Mouse (Mus musculus): ENCODE data around the gene Gabra5.

Gabra5 gene

DNA sequence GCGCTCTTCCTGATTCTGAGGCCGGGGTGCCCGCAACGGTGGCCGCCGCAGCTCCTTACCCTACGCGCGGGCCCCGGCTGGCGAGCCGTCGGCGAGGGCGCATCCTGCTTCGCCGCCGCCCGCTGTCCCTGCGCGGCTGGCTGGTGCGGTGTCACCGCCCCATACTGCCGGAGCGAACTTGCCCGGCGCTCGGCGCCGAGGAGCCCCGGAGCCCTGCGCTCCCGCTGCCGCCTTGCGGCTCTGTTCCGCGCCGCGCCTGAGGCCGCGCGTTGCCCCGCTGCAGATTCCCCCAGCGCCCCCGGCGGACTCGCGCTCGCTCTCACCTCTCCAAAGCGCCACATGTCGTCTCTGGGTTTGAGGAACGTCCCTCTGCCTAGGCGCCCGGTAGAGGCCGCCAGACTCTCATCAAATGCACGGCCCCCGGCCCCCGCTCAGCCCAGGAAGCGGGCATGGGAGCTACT is at the start of gene Gabra5:
TSS of gene Gabra5 (minus strand) at position 379 of the 461 bp plus-strand sequence.
- DNase-seq: no peak

GRCm38 (mm10) chr7:57538565-57538964 is 28.7 kb upstream of the Gabra5 start:
- peak; percentile 3 for DNase-seq

DNA sequence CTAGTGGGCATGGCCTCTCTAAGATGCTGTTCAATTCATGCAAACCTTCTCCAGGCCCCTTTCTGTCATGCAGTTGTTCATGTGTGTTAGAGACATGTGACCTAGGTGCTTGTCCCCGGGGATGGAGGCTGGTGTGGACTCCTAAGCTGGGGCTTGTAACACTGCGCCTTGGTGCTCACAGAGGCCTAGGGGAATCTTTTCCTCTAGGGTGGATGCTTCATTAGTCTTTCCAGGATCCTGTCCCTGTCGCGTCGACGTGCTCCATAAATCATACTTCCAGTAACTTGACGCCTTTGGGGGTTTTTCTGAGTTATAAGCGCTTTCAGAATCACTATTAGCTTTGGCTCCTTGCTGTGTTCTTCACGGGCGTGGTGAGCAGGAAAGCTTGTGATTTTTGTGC is 22.8 kb upstream of the Gabra5 start:
- no peak for DNase-seq

GRCm38 (mm10) chr7:57529954-57530353 is 20.1 kb upstream of the Gabra5 start:
- no peak for DNase-seq

- DNase-seq: no peak
These were observed 19.6 kb upstream of the Gabra5 start for GRCm38 (mm10) chr7:57529451-57529850.

DNA sequence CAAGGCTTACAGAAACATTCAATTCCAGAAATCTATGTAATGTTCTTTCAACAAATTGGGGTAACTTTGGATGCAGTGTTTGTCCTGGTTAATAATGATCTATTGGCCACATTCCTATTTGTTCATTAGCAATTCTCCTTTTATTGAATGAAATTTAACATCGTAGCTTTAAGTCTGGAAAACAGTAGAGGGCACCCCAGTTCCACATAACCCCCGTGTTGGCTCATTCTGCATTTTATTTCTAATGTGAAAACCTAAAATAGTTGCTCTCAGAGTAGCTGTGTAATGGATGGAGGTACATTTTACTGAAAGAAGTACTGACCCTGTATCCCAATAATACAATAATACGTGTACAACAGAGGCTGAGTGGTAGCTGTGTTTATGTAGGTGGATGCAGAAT is 3.1 kb upstream of the Gabra5 start:
- DNase-seq: no peak

DNA sequence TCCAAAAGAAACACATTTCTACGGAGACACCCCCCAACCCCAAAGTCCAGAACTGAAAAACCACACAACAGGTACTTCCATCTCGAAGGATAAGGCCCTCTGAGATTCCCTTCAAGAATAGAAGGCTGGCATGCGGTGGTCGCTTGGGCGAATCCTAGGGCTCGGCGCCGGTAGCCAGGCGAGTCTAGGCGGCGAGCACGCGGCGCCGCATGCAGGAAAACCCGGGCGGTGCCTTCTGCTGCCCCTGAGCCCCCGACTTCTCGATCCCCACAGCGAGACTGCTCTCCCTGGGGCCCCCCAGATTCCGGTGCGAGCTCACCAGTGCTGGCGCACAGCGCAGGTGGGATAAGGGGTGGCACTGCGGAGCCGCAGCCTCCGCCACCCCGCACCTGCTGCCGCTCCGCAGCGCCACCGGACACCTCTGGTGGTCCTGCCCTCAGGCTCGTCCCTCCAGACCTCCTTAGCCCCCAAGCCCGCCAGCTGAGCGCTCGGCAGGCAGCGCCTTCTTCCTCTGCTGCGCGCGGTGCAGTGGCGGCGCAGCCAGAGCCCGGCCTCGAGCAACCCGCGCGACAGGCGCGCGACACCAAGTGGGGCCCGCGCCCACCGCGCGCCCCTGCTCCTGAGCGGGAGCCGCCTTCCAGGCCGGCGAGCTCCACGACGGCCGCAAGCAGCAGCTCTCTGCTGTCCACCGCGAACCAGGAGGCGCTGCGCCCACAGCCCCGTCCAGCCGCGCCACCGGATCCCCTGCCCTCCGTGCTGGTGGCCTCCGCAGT is 813 bp downstream of the Gabra5 start:
- no peak for DNase-seq

DNA sequence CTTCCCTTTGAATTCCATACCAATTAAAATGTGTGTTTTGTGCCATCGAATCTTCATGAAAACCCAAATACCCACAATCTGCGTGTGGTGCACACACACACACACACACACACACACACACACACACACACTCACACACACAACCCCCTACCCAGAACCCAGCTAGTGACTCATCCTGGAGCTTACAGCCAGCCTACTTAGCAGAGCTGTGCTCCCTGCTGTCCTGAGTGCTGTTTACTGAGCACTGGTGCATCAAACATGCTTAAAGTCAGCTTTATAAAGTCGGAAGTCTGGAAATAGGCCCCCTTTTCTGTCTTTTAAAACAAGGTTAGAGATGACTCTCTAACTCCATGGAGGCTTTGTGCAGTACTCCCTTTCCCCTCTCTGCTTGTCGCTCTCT is 7.0 kb downstream of the Gabra5 start:
- no peak for DNase-seq

DNA sequence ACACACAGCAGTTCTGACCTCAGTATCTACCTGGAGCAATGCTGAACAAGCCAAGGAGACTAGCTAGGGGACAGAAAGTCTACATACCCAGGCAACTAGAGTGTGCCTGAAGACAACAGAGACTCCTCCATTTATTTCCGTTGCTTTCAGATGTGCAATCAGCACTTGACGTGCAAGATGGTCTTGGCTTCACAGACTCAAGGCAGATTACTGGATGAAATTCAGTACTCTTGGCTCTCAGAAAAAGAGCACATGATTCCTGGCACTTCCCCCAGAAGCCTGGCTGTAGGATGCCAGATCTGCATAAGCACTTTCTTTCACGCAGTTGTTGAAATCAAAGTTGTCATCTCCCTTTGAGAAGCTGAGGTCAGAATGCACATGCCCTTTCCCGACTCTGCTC is 18.1 kb downstream of the Gabra5 start:
- DNase-seq: no peak

DNA sequence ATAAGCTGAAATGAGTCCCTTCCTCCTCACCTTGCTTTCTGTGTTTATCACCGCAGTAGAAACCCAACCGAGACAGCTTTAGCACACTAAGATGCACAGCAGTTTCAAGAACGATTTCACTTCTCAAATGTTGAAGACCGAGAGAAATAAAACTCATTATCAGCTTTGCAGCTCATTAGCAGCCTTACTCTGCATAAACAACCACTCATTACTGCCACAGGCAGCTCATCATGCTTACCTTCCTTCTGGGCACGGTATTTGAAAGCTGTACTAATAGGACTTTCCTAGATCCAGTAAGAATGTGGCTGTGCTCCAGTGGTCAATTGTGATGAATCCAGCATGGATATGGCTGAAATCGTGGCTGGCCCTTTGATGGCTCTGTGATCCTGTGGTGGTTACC is 23.0 kb downstream of the Gabra5 start:
- DNase-seq: no peak

DNA sequence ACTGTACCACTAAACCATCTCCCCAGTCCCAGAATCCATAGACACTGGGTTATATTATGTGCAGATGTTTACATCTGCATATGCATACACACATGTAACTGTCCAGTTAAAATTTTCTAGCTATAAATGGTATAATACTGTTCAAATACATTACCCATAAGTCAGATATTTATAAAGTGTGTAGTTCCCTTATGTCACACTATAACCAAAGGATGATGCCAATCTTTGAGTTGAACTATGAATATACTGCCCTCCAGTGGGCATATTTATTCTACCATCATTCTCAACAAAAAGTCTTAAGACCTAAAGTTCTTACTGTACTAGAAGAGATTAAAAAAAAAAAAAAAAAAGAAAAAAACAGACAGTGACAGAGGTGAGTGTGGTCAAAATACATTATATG is 27.0 kb downstream of the Gabra5 start:
- DNase-seq: no peak

DNA sequence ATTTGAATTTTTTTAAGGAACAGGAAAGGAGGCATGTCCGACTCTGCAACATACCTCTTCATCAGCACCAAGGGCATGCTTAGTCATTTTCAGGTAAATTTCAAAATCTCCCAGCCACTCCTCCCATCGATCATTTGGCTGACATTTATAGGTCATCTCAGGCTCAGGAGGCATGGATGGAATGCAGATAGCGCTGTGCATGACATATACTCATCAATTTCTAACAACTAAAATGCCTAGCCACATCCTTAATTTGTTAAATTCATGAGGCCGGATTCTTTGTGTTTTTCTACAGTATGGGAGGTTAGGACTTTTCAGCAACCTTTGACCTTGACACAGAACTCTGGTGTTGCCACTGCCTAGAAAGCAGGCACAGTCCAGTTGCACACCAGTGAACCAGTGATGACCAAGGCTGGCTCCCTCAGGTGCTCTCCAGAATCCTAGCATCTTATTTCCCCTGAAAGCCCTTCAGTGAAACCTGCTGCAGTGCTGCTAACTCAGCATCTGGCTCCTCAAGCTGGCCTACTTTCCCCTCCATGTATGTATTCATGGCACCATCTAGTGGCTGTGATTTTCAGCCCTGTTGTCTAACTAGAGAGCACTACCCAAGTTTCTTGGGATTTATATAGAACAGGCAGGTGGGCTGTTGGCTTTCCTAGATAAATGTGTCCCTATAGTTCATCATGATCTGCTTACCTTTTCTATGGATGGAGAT is 35.9 kb downstream of the Gabra5 start:
- peak; percentile 22 for DNase-seq

DNA sequence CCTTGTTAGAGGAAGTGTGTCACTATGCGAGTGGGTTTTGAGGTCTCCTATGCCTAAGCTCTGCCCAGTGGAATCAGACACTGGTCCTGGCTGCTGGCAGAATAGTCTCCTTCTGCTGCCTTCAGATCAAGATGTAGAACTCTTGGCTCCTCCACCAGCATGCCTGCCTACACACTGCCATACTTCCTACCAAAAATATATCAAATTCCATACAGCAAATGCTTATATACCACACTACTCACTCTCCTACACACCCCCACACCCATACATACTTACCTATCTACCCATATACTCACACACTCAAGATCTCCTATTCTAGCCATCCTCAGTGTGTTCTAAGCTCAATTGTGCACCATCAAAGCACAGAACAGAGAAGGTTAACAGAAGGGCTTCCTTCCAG is 38.5 kb downstream of the Gabra5 start:
- DNase-seq: no peak

GRCm38 (mm10) chr7:57460354-57460753 is 49.5 kb downstream of the Gabra5 start:
- no peak for DNase-seq

DNA sequence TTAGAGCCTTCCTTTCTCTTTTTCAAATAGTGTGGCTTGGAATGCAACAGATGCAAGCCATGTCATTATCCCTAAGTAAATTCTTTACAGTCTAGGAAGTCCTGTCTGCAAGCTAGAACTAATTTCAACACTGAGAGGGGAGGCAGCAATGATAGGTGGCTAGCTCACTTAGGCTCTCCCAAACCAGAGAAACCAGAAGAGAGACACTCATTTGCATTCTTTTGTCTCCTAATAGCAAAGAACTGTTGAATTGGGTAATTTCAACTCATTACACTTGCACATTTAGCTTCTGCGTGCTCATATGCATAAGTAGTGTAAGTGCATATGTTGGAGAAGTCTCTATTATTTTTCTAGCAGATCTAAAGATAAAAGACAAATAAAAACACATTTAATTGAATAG is 61.6 kb downstream of the Gabra5 start:
- DNase-seq: no peak

DNA sequence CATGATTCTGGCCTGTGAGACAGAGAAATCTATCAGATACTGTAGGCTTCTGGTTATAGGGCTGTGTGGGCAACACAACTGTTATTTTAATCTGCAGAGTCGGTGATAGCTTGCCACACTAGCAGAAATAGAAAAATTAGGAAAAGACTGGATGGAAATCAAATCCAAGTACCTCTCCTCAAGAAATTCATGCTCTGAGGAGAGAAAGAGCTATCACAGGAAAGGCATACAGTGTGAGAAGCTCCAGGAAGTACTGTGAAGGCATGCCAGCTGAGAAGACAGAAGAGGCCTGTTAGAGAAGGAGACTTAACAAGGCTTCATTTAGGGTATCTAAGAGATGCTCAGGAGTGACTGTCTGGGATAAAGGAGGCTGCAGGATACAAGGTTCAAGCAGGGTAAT is 87.2 kb downstream of the Gabra5 start:
- DNase-seq: no peak

DNA sequence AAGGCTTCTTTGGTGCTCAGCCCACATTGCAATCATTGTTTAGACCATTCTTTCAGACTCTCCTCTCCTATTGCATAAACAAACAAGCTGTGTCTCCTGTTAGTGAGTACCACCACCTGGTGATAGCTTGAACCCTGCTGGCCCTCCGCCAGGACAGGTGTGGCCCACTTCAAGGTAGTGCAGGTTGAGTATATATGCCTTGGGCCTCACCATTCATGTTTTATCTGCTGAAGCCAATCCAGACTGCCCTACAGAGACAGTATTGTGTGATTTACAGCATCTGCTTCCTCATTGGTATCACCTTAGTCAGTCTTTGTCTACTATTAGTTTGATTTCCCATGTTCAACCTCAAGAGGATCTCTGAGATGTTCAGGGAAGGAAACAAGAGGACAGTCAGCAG is 88.8 kb downstream of the Gabra5 start:
- DNase-seq: no peak

DNA sequence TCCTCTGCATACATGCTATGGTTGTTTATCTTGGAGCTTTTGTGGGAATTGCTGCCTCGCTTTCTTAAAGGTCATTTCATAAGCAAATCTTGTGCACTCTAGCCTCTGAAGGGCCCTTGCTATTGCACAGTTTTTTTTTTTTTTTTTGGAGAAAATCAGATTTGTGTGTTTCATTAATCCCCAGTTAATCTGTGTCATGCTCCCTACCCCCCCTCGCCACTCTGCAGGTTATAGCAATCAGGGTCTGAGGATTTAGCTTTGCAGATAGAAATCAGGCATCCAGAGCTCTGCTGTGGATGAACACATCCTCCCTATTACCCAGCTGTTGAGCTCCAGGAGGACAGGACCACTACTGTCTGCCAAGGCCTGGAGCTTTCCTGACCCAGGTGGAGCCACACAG is 90.5 kb downstream of the Gabra5 start, which contains the start of gene Gabrb3:
TSS of gene Gabrb3 (plus strand) at position 301 of the 400 bp plus-strand sequence.
- no peak for DNase-seq

GRCm38 (mm10) chr7:57412896-57413295 is 97.0 kb downstream of the Gabra5 start:
- no peak for DNase-seq

GRCm38 (mm10) chr7:57411163-57411562 is 98.7 kb downstream of the Gabra5 start:
- no peak for DNase-seq

- DNase-seq: no peak
These were observed 116.3 kb downstream of the Gabra5 start for GRCm38 (mm10) chr7:57393551-57393950.

GRCm38 (mm10) chr7:57390046-57390445 is 119.8 kb downstream of the Gabra5 start:
- DNase-seq: no peak

- DNase-seq: no peak
These were observed 122.6 kb downstream of the Gabra5 start for GRCm38 (mm10) chr7:57387341-57387654.

- no peak for DNase-seq
These were observed 123.1 kb downstream of the Gabra5 start, which contains the start of gene Gabrg3 for GRCm38 (mm10) chr7:57386517-57387340. Gabrg3 (minus strand) TSS chr7:57387188.

All from cerebellum, adult 9-11 months (tissue).